8 mouse cellular contexts compared by ENCODE assay signal in genomic region chr6:140712754-140713153, GRCm38 (mm10). TPM values are rescaled to one million over a fixed set of nuclear protein-coding genes. Genes with fewer than 3 reads are reported as not detected.
DNase-seq lines count a peak whose midpoint lies in the region; ATAC-seq and TF ChIP-seq lines count a peak whose summit lies in the region.
"Had no signal": no experiment of that assay in that cellular context is flagged by ENCODE, and none has a peak within 500 bp of the region (broad histone marks: within the 10 kb centered on the region; RNA-seq: fewer than 3 reads in every experiment).

No protein-coding gene starts in this region.

- no peaks in the 10 kb centered on the region for H3K9me3 ChIP-seq in ES-E14 (ENCODE audit: control insufficient read depth, insufficient read depth, low read depth, low read length)
- no peaks in the 10 kb centered on the region for H3K9me3 ChIP-seq in heart, postnatal 0 days (replicated peaks; ENCODE audit: control insufficient read depth, low read length)
- H3K9me3 ChIP-seq: liver, embryonic 15.5 days had no signal

- TF ChIP-seq CTCF in heart, postnatal 0 days (IDR thresholded peaks at IDR 0.05; ENCODE audit: low read depth), result peak; percentile 75

- in situ Hi-C loops in ES-E14 (cut with MboI; ENCODE audit: low sequenced_read_pairs in 2 of 2, unreplicated experiment in 2 of 2), result no loop called here

- H3K4me3 ChIP-seq in ES-E14 (ENCODE audit: insufficient read depth in 1 of 2, low read depth in 1 of 2, low read length in 2 of 2, poor library complexity in 1 of 2, severe bottlenecking in 1 of 2), result no peak overlapping the region
- no peak overlapping the region for H3K4me3 ChIP-seq in heart, postnatal 0 days (ENCODE audit: low read depth, low read length)
- H3K4me3 ChIP-seq: liver, embryonic 15.5 days had no signal

- ATAC-seq in heart, postnatal 0 days (ENCODE audit: insufficient read depth, low read depth), result no peak

- 6% methylated on average over 11 of the region's 11 CpGs for WGBS in heart, postnatal 0 days

- TF ChIP-seq EP300 in heart, postnatal 0 days (IDR thresholded peaks at IDR 0.05; ENCODE audit: low read depth), result no peak

- no peak overlapping the region for H3K27ac ChIP-seq in ES-E14 (ENCODE audit: insufficient read depth, low read depth, low read length, poor library complexity, severe bottlenecking)
- H3K27ac ChIP-seq in heart, postnatal 0 days (ENCODE audit: low read depth), result no peak overlapping the region
- H3K27ac ChIP-seq: liver, embryonic 15.5 days had no signal

- no peaks in the 10 kb centered on the region for H3K27me3 ChIP-seq in heart, postnatal 0 days (ENCODE audit: control insufficient read depth, insufficient read depth, low read length)
- H3K27me3 ChIP-seq: liver, embryonic 15.5 days had no signal

- H3K36me3 ChIP-seq in ES-E14 (ENCODE audit: control insufficient read depth, insufficient read depth, low read length, poor library complexity, severe bottlenecking), result no peaks in the 10 kb centered on the region
- H3K36me3 ChIP-seq in heart, postnatal 0 days (replicated peaks; ENCODE audit: control insufficient read depth, insufficient read depth, low read length), result no peaks in the 10 kb centered on the region
- H3K36me3 ChIP-seq: liver, embryonic 15.5 days had no signal

- no peak overlapping the region for H3K4me2 ChIP-seq in heart, postnatal 0 days (ENCODE audit: low read depth, low read length)
- H3K4me2 ChIP-seq: liver, embryonic 15.5 days had no signal

- DNase-seq in ES-E14 (ENCODE audit: low read depth, low spot score), result peak; percentile 57
- DNase-seq in adrenal gland, adult 8-10 months, result peak; percentile 29
- DNase-seq in embryo, embryonic 9.5 days (ENCODE audit: extremely low spot score), result peak; percentile 60
- DNase-seq in heart, postnatal 0 days (ENCODE audit: low spot score), result peak; percentile 65
- DNase-seq in layer of hippocampus, adult 8-10 months (ENCODE audit: low spot score in 2 of 2), result peak; percentile 27 to 77
- peak; percentile 54 to 74 for DNase-seq in lung, postnatal 4 days
- peak; percentile 57 for DNase-seq in right cerebral cortex, postnatal 25 days

- no peak overlapping the region for H3K9ac ChIP-seq in ES-E14 (ENCODE audit: insufficient read depth, low read depth, low read length, poor library complexity, severe bottlenecking)
- H3K9ac ChIP-seq in heart, postnatal 0 days (replicated peaks; ENCODE audit: low read depth, low read length), result no peak overlapping the region
- H3K9ac ChIP-seq: liver, embryonic 15.5 days had no signal

- H3K4me1 ChIP-seq in ES-E14 (ENCODE audit: control insufficient read depth in 2 of 2, insufficient read depth in 2 of 2, low read length in 2 of 2, poor library complexity in 1 of 2), result 0 out of 4 replicates have a peak, but pooled peaks cover 0 to 2% of the 10 kb centered on the region in 2 experiments
- no peaks in the 10 kb centered on the region for H3K4me1 ChIP-seq in heart, postnatal 0 days (ENCODE audit: control insufficient read depth, insufficient read depth)
- H3K4me1 ChIP-seq: liver, embryonic 15.5 days had no signal

TF ChIP-seq in ES-E14, 5 proteins besides CTCF, POLR2A, EP300 and RAD21:
- no peak for TF ChIP-seq ZC3H11A (IDR thresholded peaks at IDR 0.05; ENCODE audit: borderline replicate concordance, low read depth, low read length)
- no peak for TF ChIP-seq ZNF384 (IDR thresholded peaks at IDR 0.05; ENCODE audit: low read depth, low read length)
- TF ChIP-seq MAFK (IDR thresholded peaks at IDR 0.05; ENCODE audit: insufficient read depth, low read depth, low read length), result no peak
- TF ChIP-seq HCFC1 (IDR thresholded peaks at IDR 0.05; ENCODE audit: borderline replicate concordance, insufficient read depth, low read length), result no peak
- no peak for TF ChIP-seq CHD2 (IDR thresholded peaks at IDR 0.05; ENCODE audit: low read depth, low read length)

RNA-seq across cellular contexts. Expression of gene Gm11077, which starts 16.3 kb away (rescaled TPM):
- not detected in 2 replicates for total RNA-seq in ES-E14 (2012; rRNA removed)
- total RNA-seq in adrenal gland, adult 8-10 months (2022), result not detected
- total RNA-seq in heart, postnatal 0 days (2014; rRNA removed; ENCODE audit: low replicate concordance), result not detected in 2 replicates
- polyA plus RNA-seq in heart, postnatal 0 days (2015; fragmentation: Nextera tagmentation; extraction: Ambion mirVana), result not detected in 2 replicates
- not detected for total RNA-seq in layer of hippocampus, adult 8-10 months (2022)
- polyA plus RNA-seq: liver, embryonic 15.5 days had no signal
